Mouse (Mus musculus): ENCODE measurements around the gene Tbl3. TPM values are rescaled to one million over a fixed set of nuclear protein-coding genes. Genes with fewer than 3 reads are reported as not detected.
A peak's percentile ranks its signal among the peaks of the same experiment; 100 is the strongest.
"Not testable (repeated sequence)": the region's sequence is repeated elsewhere in the genome, so short reads cannot be mapped to it uniquely, and the experiment has no call there.

Gene Tbl3
- total RNA-seq, 2 experiments from 2014 or later: 28.5 to 30.5 TPM

- DNase-seq (ENCODE audit: low spot score in 2 of 2): no peak
These were observed 9.5 kb downstream of the Tbl3 start for GRCm38 (mm10) chr17:24697985-24698384.

GRCm38 (mm10) chr17:24696011-24696697, 11.3 kb downstream of the Tbl3 start, which contains the start of the genes Gfer and Noxo1:
Gene Gfer (minus strand): TSS chr17:24696156.
Gene Noxo1 (plus strand): TSS chr17:24696234.
- DNase-seq (ENCODE audit: low spot score in 2 of 2): peak; percentile 83 to 89

GRCm38 (mm10) chr17:24695326-24696010, 12.0 kb downstream of the Tbl3 start:
- no peak for DNase-seq (ENCODE audit: low spot score in 2 of 2)

GRCm38 (mm10) chr17:24692385-24692784, 15.1 kb downstream of the Tbl3 start:
- DNase-seq (ENCODE audit: low spot score in 2 of 2): no peak

GRCm38 (mm10) chr17:24689251-24690081, 18.0 kb downstream of the Tbl3 start, which contains the start of gene Syngr3:
Gene Syngr3 (minus strand): TSS chr17:24689955.
- peak; percentile 50 to 61 for DNase-seq (ENCODE audit: low spot score in 2 of 2)

- no peak for DNase-seq (ENCODE audit: low spot score in 2 of 2)
These were observed 19.9 kb downstream of the Tbl3 start for GRCm38 (mm10) chr17:24687599-24687998.

- peak in 1 of 2 experiments; percentile 28 for DNase-seq (ENCODE audit: low spot score in 2 of 2)
These were observed 20.3 kb downstream of the Tbl3 start for GRCm38 (mm10) chr17:24687146-24687595.

GRCm38 (mm10) chr17:24686514-24686913, 20.9 kb downstream of the Tbl3 start:
- DNase-seq (ENCODE audit: low spot score in 2 of 2): no peak

- no peak for DNase-seq (ENCODE audit: low spot score in 2 of 2)
These were observed 29.9 kb downstream of the Tbl3 start for GRCm38 (mm10) chr17:24677500-24678080.

- DNase-seq (ENCODE audit: low spot score in 2 of 2): no peak
These were observed 30.6 kb downstream of the Tbl3 start for GRCm38 (mm10) chr17:24676877-24677276.

GRCm38 (mm10) chr17:24676187-24676586, 31.3 kb downstream of the Tbl3 start:
- DNase-seq (ENCODE audit: low spot score in 2 of 2): peak; percentile 55 to 65

- peak; percentile 58 to 80 for DNase-seq (ENCODE audit: low spot score in 2 of 2)
These were observed 33.2 kb downstream of the Tbl3 start for GRCm38 (mm10) chr17:24674277-24674676.

GRCm38 (mm10) chr17:24672141-24672540, 35.3 kb downstream of the Tbl3 start:
- no peak for DNase-seq (ENCODE audit: low spot score in 2 of 2)

- no peak for DNase-seq (ENCODE audit: low spot score in 2 of 2)
These were observed 36.1 kb downstream of the Tbl3 start for GRCm38 (mm10) chr17:24671346-24671745.

GRCm38 (mm10) chr17:24670246-24670844, 37.1 kb downstream of the Tbl3 start:
- no peak for DNase-seq (ENCODE audit: low spot score in 2 of 2)

- DNase-seq (ENCODE audit: low spot score in 2 of 2): peak; percentile 93 to 97
These were observed 37.8 kb downstream of the Tbl3 start, which contains the start of gene Zfp598 for GRCm38 (mm10) chr17:24669545-24670245. Gene Zfp598 (plus strand): TSS chr17:24669687.

- DNase-seq (ENCODE audit: low spot score in 2 of 2): not testable (repeated sequence)
These were observed 38.3 kb downstream of the Tbl3 start for GRCm38 (mm10) chr17:24669214-24669544.

GRCm38 (mm10) chr17:24667416-24667815, 40.0 kb downstream of the Tbl3 start:
- DNase-seq (ENCODE audit: low spot score in 2 of 2): peak; percentile 41 to 57

GRCm38 (mm10) chr17:24667011-24667410, 40.4 kb downstream of the Tbl3 start:
- not testable (repeated sequence) for DNase-seq (ENCODE audit: low spot score in 2 of 2)
